Mouse (Mus musculus): Measurements from ENCODE around the gene Tmeff1.

DNA sequence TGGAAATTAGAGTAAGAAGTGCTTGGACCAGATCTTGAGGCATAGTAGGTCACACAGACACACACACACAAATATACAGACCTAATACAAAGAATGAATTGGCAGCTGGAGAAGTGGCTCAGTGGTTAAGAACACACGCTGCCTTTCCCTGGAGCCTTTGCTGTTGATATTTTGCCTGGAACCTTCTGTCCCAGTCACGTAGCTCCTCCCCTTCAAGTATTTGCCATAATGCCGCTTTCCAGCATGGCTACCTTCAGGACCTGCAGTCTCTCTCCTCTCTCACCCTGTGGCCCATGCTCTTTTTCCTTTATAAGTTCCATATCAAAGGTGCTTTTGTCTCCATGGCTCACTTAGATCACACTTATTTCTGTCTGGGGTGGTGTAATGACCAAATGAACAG, 6.4 kb downstream of the Tmeff1 start:
- TF ChIP-seq CTCF (IDR thresholded peaks at IDR 0.05; ENCODE audit: extremely low read depth, insufficient read depth, insufficient read length, insufficient replicate concordance) (no peak), POLR2A (IDR thresholded peaks at IDR 0.05; ENCODE audit: low read depth, low read length) (no peak)
